Comparison of ENCODE assay signal across 13 mouse cellular contexts in the genomic region with DNA sequence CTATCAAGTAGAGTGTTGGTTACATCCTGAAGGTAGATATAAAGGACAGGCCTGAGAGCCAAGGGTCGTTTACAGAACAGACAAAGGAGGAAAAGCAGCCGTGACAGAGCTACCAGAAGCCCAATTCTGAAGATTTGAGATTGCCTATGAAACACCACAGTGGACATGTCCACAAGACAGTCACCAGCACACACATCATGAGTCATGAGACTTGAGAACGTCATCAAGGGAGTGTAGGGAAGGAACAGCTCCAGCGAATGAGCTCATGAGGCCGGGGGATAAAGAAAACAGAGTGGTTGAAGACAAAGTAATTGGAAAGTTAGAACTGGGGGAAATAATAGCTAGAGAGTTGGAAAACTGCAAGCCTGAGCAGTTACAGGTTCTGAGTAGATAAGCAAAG. TPM values are rescaled to one million over a fixed set of nuclear protein-coding genes. Genes with fewer than 3 reads are reported as not detected.
A peak's percentile ranks its signal among the peaks of the same experiment; 100 is the strongest.
DNase-seq lines count a peak whose midpoint lies in the region; ATAC-seq and TF ChIP-seq lines count a peak whose summit lies in the region.
"Had no signal": no experiment of that assay in that cellular context is flagged by ENCODE, and none has a peak within 500 bp of the region (broad histone marks: within the 10 kb centered on the region; RNA-seq: fewer than 3 reads in every experiment).

No protein-coding gene starts in this region.

- H3K4me3 ChIP-seq in lung, embryonic 14.5 days (ENCODE audit: low read depth, low read length): no peak overlapping the region
- no peak overlapping the region for H3K4me3 ChIP-seq in lung, adult 2 months (replicated peaks; ENCODE audit: extremely low read depth, low read depth, low read length)
- no peak overlapping the region for H3K4me3 ChIP-seq in embryonic facial prominence, embryonic 14.5 days (ENCODE audit: low read depth, low read length)
- no peak overlapping the region for H3K4me3 ChIP-seq in stomach, embryonic 14.5 days (ENCODE audit: low read depth, low read length)
- H3K4me3 ChIP-seq: liver, embryonic 13.5 days had no signal

- no peak for TF ChIP-seq CTCF in lung, embryonic 14.5 days (IDR thresholded peaks at IDR 0.05; ENCODE audit: low read depth)
- TF ChIP-seq CTCF in lung, adult 2 months (IDR thresholded peaks at IDR 0.05; ENCODE audit: insufficient read depth, low read length): no peak

- H3K36me3 ChIP-seq in lung, embryonic 14.5 days (ENCODE audit: insufficient read depth): no peaks in the 10 kb centered on the region
- H3K36me3 ChIP-seq in embryonic facial prominence, embryonic 14.5 days (ENCODE audit: control insufficient read depth, insufficient read depth, low read length): peaks cover 13% of the 10 kb centered on the region; the same call in 1 of the 2 replicates
- no peaks in the 10 kb centered on the region for H3K36me3 ChIP-seq in stomach, embryonic 14.5 days (ENCODE audit: control insufficient read depth, insufficient read depth, low read length)

- 45% methylated on average over 5 of the region's 5 CpGs for WGBS in lung, embryonic 14.5 days
- WGBS in lung, adult 2 months: 58% methylated on average over 5 of the region's 5 CpGs
- 60% methylated on average over 5 of the region's 5 CpGs for WGBS in embryonic facial prominence, embryonic 14.5 days
- WGBS in stomach, embryonic 14.5 days: 57% methylated on average over 5 of the region's 5 CpGs

- intact Hi-C loops in heart, postnatal 10 days (cut with DNase I): no loop called here
- intact Hi-C loops in left cerebral cortex, postnatal 36 days (cut with DNase I): no loop called here

- no peak overlapping the region for H3K9ac ChIP-seq in lung, embryonic 14.5 days
- H3K9ac ChIP-seq in embryonic facial prominence, embryonic 14.5 days (ENCODE audit: low read depth, low read length): no peak overlapping the region
- H3K9ac ChIP-seq in stomach, embryonic 14.5 days (replicated peaks; ENCODE audit: low read depth, low read length): no peak overlapping the region
- H3K9ac ChIP-seq: liver, embryonic 13.5 days had no signal

- TF ChIP-seq POLR2A in lung, adult 2 months (IDR thresholded peaks at IDR 0.05; ENCODE audit: borderline replicate concordance, extremely low read depth, low read depth, low read length): no peak

- no peak for ATAC-seq in lung, embryonic 14.5 days (ENCODE audit: insufficient read depth)
- ATAC-seq in embryonic facial prominence, embryonic 14.5 days (ENCODE audit: low read depth): no peak
- 0 out of 2 replicates have a peak, but pooled peaks have one; percentile 29 for ATAC-seq in stomach, embryonic 14.5 days (ENCODE audit: insufficient number of reproducible peaks, insufficient read depth, low FRiP score, low read depth)
- ATAC-seq: inflammation-experienced regulatory T-cells, adult 6 months had no signal

- H3K27me3 ChIP-seq in lung, embryonic 14.5 days (ENCODE audit: insufficient read depth, low read length): no peaks in the 10 kb centered on the region
- H3K27me3 ChIP-seq in embryonic facial prominence, embryonic 14.5 days (replicated peaks; ENCODE audit: control insufficient read depth, insufficient read depth, low read length): no peaks in the 10 kb centered on the region
- H3K27me3 ChIP-seq in stomach, embryonic 14.5 days (ENCODE audit: control insufficient read depth, insufficient read depth, low read length): no peaks in the 10 kb centered on the region
- H3K27me3 ChIP-seq: liver, embryonic 13.5 days had no signal

- H3K4me1 ChIP-seq in lung, embryonic 14.5 days (ENCODE audit: insufficient read depth): peaks cover 10% of the 10 kb centered on the region
- peaks cover 8% of the 10 kb centered on the region; the same call in 1 of the 2 replicates for H3K4me1 ChIP-seq in lung, adult 2 months (ENCODE audit: control insufficient read depth, insufficient read depth, low read length)
- H3K4me1 ChIP-seq in embryonic facial prominence, embryonic 14.5 days (ENCODE audit: control insufficient read depth, insufficient read depth, low read length): peaks cover 7% of the 10 kb centered on the region; the same call in 1 of the 2 replicates
- H3K4me1 ChIP-seq in stomach, embryonic 14.5 days (ENCODE audit: control insufficient read depth, insufficient read depth, low read length): peaks cover 25% of the 10 kb centered on the region
- H3K4me1 ChIP-seq: liver, embryonic 13.5 days had no signal

- DNase-seq in lung, embryonic 14.5 days: peak; percentile 29
- no peak for DNase-seq in lung, adult 2 months
- DNase-seq in embryonic facial prominence, embryonic 14.5 days (ENCODE audit: low spot score): no peak
- peak; percentile 63 for DNase-seq in heart, postnatal 10 days
- no peak for DNase-seq in cerebellum, postnatal 25 days
- no peak for DNase-seq in embryo, embryonic 10 days (ENCODE audit: low spot score)
- DNase-seq in left cerebral cortex, postnatal 36 days (ENCODE audit: low spot score in 2 of 2): no peak
- DNase-seq: liver, embryonic 13.5 days; retina, postnatal 1 day; thymus, adult 2 months had no signal

- H3K9me3 ChIP-seq in lung, embryonic 14.5 days (ENCODE audit: low read depth, low read length): no peaks in the 10 kb centered on the region
- H3K9me3 ChIP-seq in embryonic facial prominence, embryonic 14.5 days (ENCODE audit: control insufficient read depth, low read length): no peaks in the 10 kb centered on the region
- no peaks in the 10 kb centered on the region for H3K9me3 ChIP-seq in stomach, embryonic 14.5 days (ENCODE audit: control insufficient read depth, low read depth, low read length)
- H3K9me3 ChIP-seq: liver, embryonic 13.5 days had no signal

- no peak overlapping the region for H3K4me2 ChIP-seq in lung, embryonic 14.5 days
- H3K4me2 ChIP-seq in embryonic facial prominence, embryonic 14.5 days (ENCODE audit: low read depth, low read length): no peak overlapping the region
- no peak overlapping the region for H3K4me2 ChIP-seq in stomach, embryonic 14.5 days (replicated peaks; ENCODE audit: low read depth, low read length)
- H3K4me2 ChIP-seq: liver, embryonic 13.5 days had no signal

- H3K27ac ChIP-seq in lung, embryonic 14.5 days (ENCODE audit: low read depth): peak overlapping the region; percentile 92
- H3K27ac ChIP-seq in embryonic facial prominence, embryonic 14.5 days (replicated peaks; ENCODE audit: low read depth, low read length): peak overlapping the region; percentile 74
- H3K27ac ChIP-seq in stomach, embryonic 14.5 days (ENCODE audit: low read length): peak overlapping the region; percentile 88
- H3K27ac ChIP-seq: liver, embryonic 13.5 days had no signal

RNA-seq across cellular contexts. Expression of a gene that starts 22.1 kb away (rescaled TPM):
- polyA plus RNA-seq in lung, embryonic 14.5 days (2014; fragmentation: Nextera tagmentation; extraction: Ambion mirVana): 118 and 120 TPM in 2 replicates
- 8.7 and 12.2 TPM in 2 replicates for polyA plus RNA-seq in lung, adult 2 months (2012; rRNA removed)
- 119 and 125 TPM in 2 replicates for polyA plus RNA-seq in embryonic facial prominence, embryonic 14.5 days (2014; fragmentation: Nextera tagmentation; extraction: Ambion mirVana)
- total RNA-seq in heart, postnatal 10 days (2021): 10 to 100 TPM; 31.5 to 32.1 TPM
- 120 and 134 TPM in 2 replicates for polyA plus RNA-seq in stomach, embryonic 14.5 days (2014; fragmentation: Nextera tagmentation; extraction: Ambion mirVana)
- 10 to 100 TPM; 29.8 to 37.8 TPM for total RNA-seq in left cerebral cortex, postnatal 36 days (2021)

RNA-seq across cellular contexts. Expression of a gene that starts 34.8 kb away (rescaled TPM):
- not detected in 2 replicates for polyA plus RNA-seq in lung, embryonic 14.5 days (2014; fragmentation: Nextera tagmentation; extraction: Ambion mirVana)
- polyA plus RNA-seq in lung, adult 2 months (2012; rRNA removed): not detected in 2 replicates
- polyA plus RNA-seq in embryonic facial prominence, embryonic 14.5 days (2014; fragmentation: Nextera tagmentation; extraction: Ambion mirVana): not detected in 2 replicates
- total RNA-seq in heart, postnatal 10 days (2021): not detected
- polyA plus RNA-seq in stomach, embryonic 14.5 days (2014; fragmentation: Nextera tagmentation; extraction: Ambion mirVana): not detected in 2 replicates
- not detected for total RNA-seq in left cerebral cortex, postnatal 36 days (2021)
- total RNA-seq: adrenal gland, postnatal 4 days had no signal
- polyA plus RNA-seq: inflammation-experienced regulatory T-cells, adult 6 months; thymus, adult 2 months had no signal

Comparison
In these comparisons a context has a peak if more than half of its experiments do, and no peak if none do; other contexts are left out.
1. DNase-seq: peak in lung, embryonic 14.5 days (single experiment) and heart, postnatal 10 days (2 of 2); none in lung, adult 2 months (single experiment), embryonic facial prominence, embryonic 14.5 days (single experiment), cerebellum, postnatal 25 days (0 of 2), embryo, embryonic 10 days (single experiment) and left cerebral cortex, postnatal 36 days (0 of 2).
2. Peak in every context shown above with its lines, with median percentiles within 50 percentile points of each other: H3K27ac ChIP-seq.